Mouse (Mus musculus) hematopoietic multipotent progenitor cell, adult 10-12 weeks (in vitro differentiated cells): Measurements from ENCODE around the gene Luzp4. TPM values are rescaled to one million over a fixed set of nuclear protein-coding genes. Genes with fewer than 3 reads are reported as not detected.

ENCODE experiments used
- polyA plus RNA-seq: library from polyadenylated mRNA; stranded (reverse); fragments of >175 nt; gene quantifications from 2 replicates; pipeline ENCODE4 v1.2.3, GENCODE M21; 2012; ENCODE audit warnings: low replicate concordance

Gene Luzp4
- not detected in 2 replicates for polyA plus RNA-seq

DNA sequence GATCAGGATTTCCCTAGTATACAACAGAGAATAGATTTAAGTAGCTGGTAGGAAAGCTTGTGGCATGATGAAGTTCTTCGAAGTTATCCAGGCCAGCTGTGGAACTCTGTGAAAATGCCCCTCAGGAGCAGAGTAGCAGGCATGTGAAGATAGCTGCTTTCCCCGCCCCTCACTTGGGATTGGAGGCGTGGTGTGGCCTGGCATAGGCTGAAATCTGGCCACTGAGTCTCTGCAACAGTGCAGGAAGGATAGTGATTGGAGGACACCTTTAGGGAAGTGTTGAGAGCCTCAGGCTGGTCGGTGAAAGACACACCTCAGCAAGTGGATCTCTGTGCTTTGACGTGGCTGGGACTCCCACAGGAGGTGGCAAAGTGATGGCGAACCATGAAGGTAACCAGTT lies at the start of gene Luzp4:
TSS of gene Luzp4 (plus strand) at position 301 of the 400 bp plus-strand sequence.

Other genes with a start within 250 kb of the Luzp4 start
- not detected in 2 replicates for gene Gm8334, start 242.5 kb upstream of the Luzp4 start, polyA plus RNA-seq
- not detected in 2 replicates for gene Gm15127, start 194.0 kb upstream of the Luzp4 start, polyA plus RNA-seq
- not detected in 2 replicates for gene Ott, start 216.6 kb downstream of the Luzp4 start, polyA plus RNA-seq